In the genomic region with DNA sequence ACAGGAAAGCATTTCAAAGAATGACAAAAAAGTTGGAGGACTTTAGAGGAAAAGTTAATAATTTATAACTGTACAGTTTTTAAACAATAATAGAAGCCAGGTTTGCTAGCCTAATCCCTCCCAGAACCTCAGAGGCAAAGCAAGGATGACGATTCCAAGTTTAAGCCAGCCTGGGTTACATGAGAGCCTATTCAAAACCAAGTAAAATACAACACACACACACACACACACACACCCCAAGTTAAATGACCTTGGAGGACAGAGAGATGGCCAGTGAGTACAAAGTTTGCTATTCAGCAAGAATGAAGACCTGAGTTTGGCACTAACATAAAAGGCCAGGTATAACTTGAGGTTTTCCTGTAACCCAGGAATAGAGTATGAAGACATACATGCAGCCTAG, we compare ENCODE assay signal across 18 mouse cellular contexts. TPM values are rescaled to one million over a fixed set of nuclear protein-coding genes. Genes with fewer than 3 reads are reported as not detected.
"Had no signal": no experiment of that assay in that cellular context is flagged by ENCODE, and none has a peak within 500 bp of the region (broad histone marks: within the 10 kb centered on the region; RNA-seq: fewer than 3 reads in every experiment).

No protein-coding gene starts in this region.

- H3K4me1 ChIP-seq: limb, embryonic 12.5 days; lung, embryonic 15.5 days; stomach, embryonic 15.5 days had no signal

- ATAC-seq: hindbrain, postnatal 0 days; liver, embryonic 12.5 days; midbrain, embryonic 15.5 days had no signal

- DNase-seq: lung, postnatal 14 days; retina, postnatal 1 day; right cerebral cortex, postnatal 4 days; thymus, adult 2 months; thymus, postnatal 25 days had no signal

- H3K9ac ChIP-seq: limb, embryonic 12.5 days; liver, embryonic 12.5 days; lung, embryonic 15.5 days; midbrain, embryonic 15.5 days; neural tube, embryonic 13.5 days; stomach, embryonic 15.5 days had no signal

- H3K9me3 ChIP-seq: limb, embryonic 12.5 days; liver, embryonic 12.5 days; lung, embryonic 15.5 days; megakaryocyte, embryonic 14.5 days; midbrain, embryonic 15.5 days; neural tube, embryonic 13.5 days; stomach, embryonic 15.5 days had no signal

- H3K4me3 ChIP-seq: layer of hippocampus, adult 2 months; limb, embryonic 12.5 days; liver, embryonic 12.5 days; lung, embryonic 15.5 days; megakaryocyte, embryonic 14.5 days; midbrain, embryonic 15.5 days; neural tube, embryonic 13.5 days; stomach, embryonic 15.5 days had no signal

- H3K4me2 ChIP-seq: limb, embryonic 12.5 days; liver, embryonic 12.5 days; lung, embryonic 15.5 days; midbrain, embryonic 11.5 days; midbrain, embryonic 15.5 days; neural tube, embryonic 13.5 days; stomach, embryonic 15.5 days had no signal

- H3K27ac ChIP-seq: hindbrain, postnatal 0 days; kidney, postnatal 0 days; layer of hippocampus, adult 2 months; limb, embryonic 12.5 days; liver, embryonic 12.5 days; lung, embryonic 15.5 days; macrophage; midbrain, embryonic 15.5 days; neural tube, embryonic 13.5 days; stomach, embryonic 15.5 days had no signal

- H3K27me3 ChIP-seq: limb, embryonic 12.5 days; liver, embryonic 12.5 days; lung, embryonic 15.5 days; megakaryocyte, embryonic 14.5 days; midbrain, embryonic 15.5 days; neural tube, embryonic 13.5 days; stomach, embryonic 15.5 days had no signal

RNA-seq across cellular contexts. Expression of gene Sync, which starts 38.8 kb away (rescaled TPM):
- total RNA-seq: monocyte, adult 5-6 weeks had no signal
